Mouse (Mus musculus) stomach, postnatal 0 days (tissue): ENCODE data around the gene Sgcb. TPM values are rescaled to one million over a fixed set of nuclear protein-coding genes. Genes with fewer than 3 reads are reported as not detected.

Experiments used
- ATAC-seq: fragments of 200-750 bp; cut with Nextera tagmentation; 2 replicates; pipeline ENCODE4 v1.8.0; 2017; ENCODE audit not compliant: low FRiP score, low TSS enrichment
- DNase-seq: peaks from one replicate; pipeline ENCODE4 v3.0.0-alpha.2; 2016; ENCODE audit warnings: low spot score
- H3K27ac ChIP-seq: fragments of 300-500 bp; sonication (generic); replicated peaks from 2 replicates; pipeline ENCODE4 v1.5.1; 2014; ENCODE audit warnings: mild to moderate bottlenecking, control low read depth
- H3K27me3 ChIP-seq: fragments of 300-500 bp; sonication (generic); 2 replicates; pipeline ENCODE4 v1.6.1; 2014; ENCODE audit warnings: low read length; ENCODE audit not compliant: control insufficient read depth, insufficient read depth
- H3K36me3 ChIP-seq: fragments of 300-500 bp; sonication (generic); 2 replicates; pipeline ENCODE4 v1.6.1; 2014; ENCODE audit warnings: low read length, mixed read lengths; ENCODE audit not compliant: control insufficient read depth, insufficient read depth
- H3K4me1 ChIP-seq: fragments of 300-500 bp; sonication (generic); replicated peaks from 2 replicates; pipeline ENCODE4 v1.6.1; 2014; ENCODE audit warnings: antibody characterized with exemption; ENCODE audit not compliant: control insufficient read depth, insufficient read depth
- H3K4me2 ChIP-seq: fragments of 300-500 bp; sonication (generic); replicated peaks from 2 replicates; pipeline ENCODE4 v1.6.1; 2014; ENCODE audit warnings: low read depth, mild to moderate bottlenecking, control low read depth, moderate library complexity
- H3K4me3 ChIP-seq: fragments of 300-500 bp; sonication (generic); 2 replicates; pipeline ENCODE4 v1.5.1; 2014; ENCODE audit warnings: low read depth, low read length, control low read depth
- H3K9ac ChIP-seq: fragments of 300-500 bp; sonication (generic); 2 replicates; pipeline ENCODE4 v1.6.1; 2014; ENCODE audit warnings: mild to moderate bottlenecking, low read length, control low read depth, mixed read lengths
- H3K9me3 ChIP-seq: fragments of 300-500 bp; sonication (generic); 2 replicates; pipeline ENCODE4 v1.6.1; 2016; ENCODE audit warnings: low read length; ENCODE audit not compliant: control insufficient read depth
- CTCF ChIP-seq: IDR thresholded peaks from 2 replicates; pipeline ENCODE4 v1.5.1; 2016; ENCODE audit warnings: antibody characterized with exemption, low read depth, mild to moderate bottlenecking, moderate library complexity
- EP300 ChIP-seq: optimal IDR thresholded peaks from 2 replicates; pipeline ENCODE3; 2016; ENCODE audit warnings: antibody characterized with exemption
- WGBS: fragments of 180-500 bp; shearing (Covaris S2); extraction: QIAGEN DNeasy Blood & Tissue Kit; methylation state at CpG from one replicate; pipeline ENCODE4 v1.1.7; 2014; 5-methylcytosine and 5-hydroxymethylcytosine counted together
- polyA plus RNA-seq: library from polyadenylated mRNA; unstranded; fragments of >200 nt; fragmentation: Nextera tagmentation; extraction: Ambion mirVana; gene quantifications from 2 replicates; pipeline ENCODE4 v1.2.1, GENCODE M21; 2015

Gene Sgcb
- polyA plus RNA-seq, 1 experiment from 2014 or later, result 12.7 TPM

DNA sequence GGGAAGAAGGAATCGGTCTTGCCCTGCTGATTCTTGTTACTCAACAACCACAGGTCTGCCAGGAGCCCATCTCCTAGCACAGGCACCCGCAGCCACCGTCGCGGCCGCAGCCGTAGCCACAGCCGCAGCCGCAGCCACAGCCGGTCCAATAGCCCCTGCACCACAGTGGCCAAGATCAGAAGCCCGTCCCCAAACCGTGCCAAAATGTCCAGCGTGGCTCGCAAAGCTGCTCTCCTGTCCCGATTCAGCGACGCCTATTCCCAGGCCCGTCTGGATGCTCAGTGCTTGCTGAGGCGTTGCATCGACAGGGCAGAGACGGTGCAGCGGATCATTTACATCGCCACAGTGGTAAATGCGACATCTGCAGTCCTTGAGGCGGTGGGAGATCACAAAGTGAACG lies 21.8 kb upstream of the Sgcb start:
- no peak for DNase-seq
- Histone ChIP-seq H3K9me3 (no peaks in the 10 kb centered on the region), H3K9ac (no peak overlapping the region), H3K27ac (no peak overlapping the region), H3K4me1 (no peaks in the 10 kb centered on the region), H3K27me3 (no peaks in the 10 kb centered on the region), H3K4me2 (no peak overlapping the region; the same call in 1 of the 2 replicates), H3K36me3 (no peaks in the 10 kb centered on the region), H3K4me3 (no peak overlapping the region)
- no peak for ATAC-seq
- WGBS, result 63% methylated on average over 26 of the region's 26 CpGs
- no peak for TF ChIP-seq CTCF

DNA sequence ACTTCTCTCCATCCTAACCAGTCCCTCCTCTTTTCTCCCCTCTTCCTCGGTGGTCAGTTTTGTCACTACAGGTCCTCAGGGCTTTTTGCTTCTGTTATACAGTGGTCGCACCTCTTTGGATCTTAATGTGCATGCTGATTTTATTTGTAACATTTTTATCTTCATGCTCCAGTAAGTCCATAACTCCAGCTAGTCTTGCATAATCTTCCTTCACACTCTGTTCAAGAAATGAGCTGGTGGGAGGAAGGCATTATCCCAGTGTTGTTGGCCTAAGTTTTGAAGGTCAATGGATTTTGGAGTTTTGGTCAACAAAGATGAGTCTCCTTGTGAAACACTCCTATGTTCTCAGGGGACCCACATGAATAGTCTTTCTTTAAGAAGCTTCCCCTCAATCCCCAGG lies 20.3 kb upstream of the Sgcb start:
- no peaks in the 10 kb centered on the region for H3K4me1 ChIP-seq
- WGBS, result 82% methylated on average over 2 of the region's 2 CpGs
- H3K9ac ChIP-seq, result no peak overlapping the region
- no peak for ATAC-seq
- no peak overlapping the region for H3K27ac ChIP-seq
- H3K36me3 ChIP-seq, result no peaks in the 10 kb centered on the region
- no peak for DNase-seq
- TF ChIP-seq CTCF, result no peak
- no peak for TF ChIP-seq EP300
- H3K9me3 ChIP-seq, result no peaks in the 10 kb centered on the region
- no peak overlapping the region for H3K4me2 ChIP-seq
- no peak overlapping the region for H3K4me3 ChIP-seq
- H3K27me3 ChIP-seq, result no peaks in the 10 kb centered on the region

DNA sequence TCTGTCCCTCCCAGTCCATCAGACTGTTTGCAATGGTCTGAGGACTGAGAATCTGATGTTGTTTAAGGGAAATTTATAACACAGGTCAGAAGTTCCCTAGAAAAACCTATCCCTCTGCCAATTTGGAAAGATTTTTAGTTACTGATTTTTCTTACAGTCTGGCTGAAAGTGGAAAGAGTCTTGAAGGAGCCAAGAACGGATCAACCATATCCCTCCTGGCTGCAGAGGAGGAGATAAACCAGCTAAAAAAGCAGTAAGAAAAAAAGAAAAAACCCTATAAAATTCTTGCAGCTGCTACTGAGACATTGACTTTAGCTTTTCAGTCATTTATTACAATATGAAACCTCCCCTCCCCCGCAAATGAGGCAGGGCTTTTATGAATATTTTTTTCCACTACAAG lies 19.1 kb upstream of the Sgcb start:
- 65% methylated on average over 2 of the region's 2 CpGs for WGBS
- no peak overlapping the region for H3K4me3 ChIP-seq
- H3K4me1 ChIP-seq, result no peaks in the 10 kb centered on the region
- H3K9me3 ChIP-seq, result no peaks in the 10 kb centered on the region
- H3K27ac ChIP-seq, result no peak overlapping the region
- no peak for DNase-seq
- no peaks in the 10 kb centered on the region for H3K36me3 ChIP-seq
- H3K27me3 ChIP-seq, result no peaks in the 10 kb centered on the region
- H3K9ac ChIP-seq, result no peak overlapping the region
- ATAC-seq, result no peak
- no peak for TF ChIP-seq EP300
- no peak for TF ChIP-seq CTCF
- no peak overlapping the region for H3K4me2 ChIP-seq

DNA sequence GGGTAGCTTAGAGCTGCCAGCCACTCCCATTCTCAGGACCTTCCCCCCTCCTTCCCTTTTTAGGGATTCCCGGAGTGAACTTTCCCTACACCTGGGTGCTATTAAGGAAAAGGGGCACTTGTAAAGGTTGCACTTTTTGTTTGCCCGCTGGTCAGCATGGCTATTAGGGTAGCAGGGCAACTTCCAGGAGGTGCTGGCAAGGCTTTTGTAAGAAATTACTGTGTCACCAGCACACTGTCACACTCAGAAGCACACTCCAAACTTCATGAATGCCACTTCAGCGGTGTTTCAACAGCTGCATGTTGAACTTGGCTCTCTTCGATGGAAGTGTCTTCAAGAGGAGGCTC lies 4.2 kb upstream of the Sgcb start:
- Histone ChIP-seq H3K36me3 (no peaks in the 10 kb centered on the region), H3K27ac (no peak overlapping the region), H3K4me2 (peak overlapping the region; percentile 97), H3K9ac (no peak overlapping the region), H3K4me3 (peak overlapping the region; percentile 52), H3K4me1 (peaks cover 4% of the 10 kb centered on the region; the same call in 1 of the 2 replicates), H3K9me3 (no peaks in the 10 kb centered on the region), H3K27me3 (no peaks in the 10 kb centered on the region; the same call in 1 of the 2 replicates)
- WGBS, result 8% methylated on average over 4 of the region's 4 CpGs
- DNase-seq (no peak), ATAC-seq (no peak)
- TF ChIP-seq EP300 (no peak), CTCF (no peak)

DNA sequence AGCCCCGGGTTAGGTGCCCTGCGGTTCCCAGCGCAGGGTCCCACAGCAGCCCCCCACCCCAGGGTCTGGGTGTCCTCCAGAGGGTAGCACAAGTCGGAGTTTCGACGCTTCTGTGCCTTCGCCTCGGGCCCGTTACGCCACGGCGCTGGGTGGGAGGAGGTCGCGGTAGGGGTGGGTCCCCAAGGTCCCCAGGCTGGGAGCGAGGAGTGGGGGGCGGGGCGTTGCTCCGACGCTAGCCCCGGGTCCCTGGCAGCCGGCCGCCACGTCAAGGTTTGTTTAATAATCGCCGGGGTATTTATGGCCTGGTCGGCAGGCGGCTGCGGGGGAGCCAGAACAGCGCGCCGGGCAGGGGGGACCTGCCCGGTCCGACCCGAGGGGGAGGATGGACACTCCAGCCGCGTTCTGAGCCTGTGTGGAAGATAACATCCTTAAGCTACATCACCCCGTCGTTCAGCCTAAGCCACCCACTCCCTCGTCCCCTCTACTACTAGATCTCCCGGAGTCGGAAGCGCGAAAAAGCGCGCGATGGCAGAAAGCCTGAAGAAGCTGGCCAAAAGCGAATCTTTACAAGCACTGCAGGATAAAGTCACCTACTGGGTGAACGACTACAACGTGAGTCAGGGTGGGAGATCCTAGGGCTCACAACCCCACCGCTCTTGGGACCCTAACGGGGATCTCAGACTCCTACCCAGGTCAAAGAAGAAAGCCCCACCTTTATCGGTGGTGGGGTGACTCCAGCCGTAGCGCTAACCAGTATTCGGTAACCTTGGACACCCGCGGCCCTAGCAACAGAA lies 3.7 kb upstream of the Sgcb start, which contains the start of gene Spata18:
Gene Spata18, plus strand, starts transcription at position 319 of the 794 bp plus-strand sequence.
- no peak within 1 kb of the TSS for H3K27ac ChIP-seq
- WGBS, result under 1% methylated on average over 56 of the region's 57 CpGs
- peak within 1 kb of the TSS; percentile 47 for H3K9ac ChIP-seq
- peak within 1 kb of the TSS; percentile 52 for H3K4me3 ChIP-seq
- no peaks in the 10 kb centered on the region for H3K36me3 ChIP-seq
- H3K9me3 ChIP-seq, result no peaks in the 10 kb centered on the region
- ATAC-seq, result no peak; the same call in 1 of the 2 replicates
- peaks cover 4% of the 10 kb centered on the region; the same call in 1 of the 2 replicates for H3K4me1 ChIP-seq
- peak; percentile 36 for DNase-seq
- TF ChIP-seq CTCF (no peak), EP300 (no peak)
- no peaks in the 10 kb centered on the region; the same call in 1 of the 2 replicates for H3K27me3 ChIP-seq
- peak within 1 kb of the TSS; percentile 97 for H3K4me2 ChIP-seq

DNA sequence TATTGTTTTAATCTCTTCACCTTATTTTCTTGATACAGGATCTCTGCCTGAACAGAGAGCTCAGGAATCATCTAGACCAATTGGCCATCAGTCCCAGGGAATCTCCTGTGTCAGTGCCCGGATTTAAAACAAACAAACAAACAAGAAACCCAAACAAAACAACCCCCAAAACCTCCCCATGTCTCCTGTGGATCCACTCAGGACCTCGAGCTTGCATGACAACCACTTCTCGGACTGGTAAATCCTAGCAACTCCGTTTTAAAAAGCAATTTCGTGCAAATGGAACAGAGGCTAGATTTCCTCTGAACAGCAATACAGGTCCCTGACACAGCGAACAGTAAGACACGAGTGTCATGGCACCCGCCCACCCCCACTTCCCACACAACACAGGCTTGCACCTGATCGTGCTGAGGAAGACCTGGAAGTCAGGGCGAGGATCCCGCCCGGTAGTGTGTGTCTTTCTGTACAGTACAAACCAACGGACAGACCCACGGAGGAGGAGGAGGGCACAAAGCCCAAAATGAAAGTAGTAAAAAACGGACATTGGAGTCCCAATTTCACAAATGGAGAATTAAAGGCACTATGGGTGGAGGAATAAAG lies 2.9 kb upstream of the Sgcb start:
- peaks cover 4% of the 10 kb centered on the region; the same call in 1 of the 2 replicates for H3K4me1 ChIP-seq

More for the DNA sequence above, 2.9 kb upstream of the Sgcb start:
- H3K36me3 ChIP-seq, result no peaks in the 10 kb centered on the region
- no peak overlapping the region; the same call in 1 of the 2 replicates for H3K9ac ChIP-seq
- H3K27ac ChIP-seq, result no peak overlapping the region
- no peak for DNase-seq
- H3K4me3 ChIP-seq, result peak overlapping the region; percentile 52
- no peak for ATAC-seq
- peak overlapping the region; percentile 97 for H3K4me2 ChIP-seq
- WGBS, result 2% methylated on average over 15 of the region's 15 CpGs
- TF ChIP-seq EP300, result no peak
- TF ChIP-seq CTCF, result no peak
- no peaks in the 10 kb centered on the region for H3K9me3 ChIP-seq
- H3K27me3 ChIP-seq, result no peaks in the 10 kb centered on the region; the same call in 1 of the 2 replicates
